Mouse (Mus musculus) monocyte, adult 2 months (primary cell): ENCODE results near the gene Eif2ak1.

Experiments
- DNase-seq, 2 experiments: peaks; one replicate each; pipeline ENCODE4 v3.0.0; 2022; ENCODE audit warnings: low spot score in 2 of 2, low read depth in 1 of 2

Eif2ak1 gene

DNA sequence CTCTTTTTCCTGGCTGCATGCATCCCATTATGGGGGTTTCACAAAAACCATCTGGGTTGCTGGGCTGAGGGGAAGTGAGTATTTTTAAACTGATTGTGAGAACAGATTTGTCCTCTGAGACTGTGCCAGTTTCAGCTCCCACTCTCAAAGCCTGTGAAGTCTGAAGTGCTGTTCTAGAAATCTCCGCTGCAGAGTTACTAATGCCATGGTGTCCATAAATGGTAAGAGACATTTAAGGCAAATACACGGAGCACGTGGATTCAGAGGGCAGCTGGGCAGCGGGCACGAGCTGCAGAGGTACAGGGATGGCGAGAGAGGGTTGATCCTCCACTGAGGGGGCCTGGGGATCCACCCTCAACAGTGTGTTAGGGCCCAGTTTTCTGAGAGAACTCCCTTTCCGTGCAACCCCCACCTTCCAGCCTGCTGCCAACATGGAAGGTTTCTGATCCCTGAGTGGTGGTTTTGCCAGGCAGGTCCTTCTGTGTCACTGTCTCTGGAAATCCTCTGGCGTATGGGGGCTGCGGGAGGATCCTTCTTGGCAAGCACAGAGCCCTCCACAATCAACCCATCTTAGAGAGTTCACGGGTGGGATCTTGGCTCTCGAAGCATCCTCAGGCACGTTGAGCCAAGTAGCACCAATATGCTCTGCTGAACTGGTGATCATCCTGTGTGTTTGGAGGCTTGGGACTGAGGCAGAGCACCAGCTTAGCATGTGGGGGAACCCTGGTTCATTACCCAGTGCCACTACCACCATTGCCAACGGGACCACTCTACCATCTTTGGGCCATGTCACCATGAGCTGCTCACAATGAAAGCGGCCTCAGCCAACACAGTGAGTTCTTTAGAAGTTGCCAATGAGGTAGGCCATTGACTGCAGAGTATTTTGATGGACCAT, 125.9 kb downstream of the Eif2ak1 start:
- DNase-seq: no peak

DNA sequence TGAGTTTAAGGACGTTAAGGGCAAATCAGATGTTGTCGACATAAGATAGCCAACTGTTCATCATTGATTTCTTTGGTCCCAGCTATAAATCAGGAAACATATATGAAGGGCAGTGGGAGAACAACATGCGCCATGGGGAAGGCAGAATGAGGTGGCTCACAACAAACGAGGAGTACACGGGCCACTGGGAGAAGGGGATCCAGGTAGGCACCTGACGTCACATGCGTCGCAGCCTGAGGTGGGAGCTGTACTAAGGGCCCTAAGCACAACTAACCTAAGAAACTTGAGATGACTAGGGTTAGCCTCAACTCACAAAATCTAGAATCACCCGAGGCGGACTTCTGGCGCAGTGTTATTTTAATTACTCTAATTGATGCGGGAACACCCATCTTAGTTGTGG, 130.8 kb downstream of the Eif2ak1 start:
- DNase-seq: no peak

DNA sequence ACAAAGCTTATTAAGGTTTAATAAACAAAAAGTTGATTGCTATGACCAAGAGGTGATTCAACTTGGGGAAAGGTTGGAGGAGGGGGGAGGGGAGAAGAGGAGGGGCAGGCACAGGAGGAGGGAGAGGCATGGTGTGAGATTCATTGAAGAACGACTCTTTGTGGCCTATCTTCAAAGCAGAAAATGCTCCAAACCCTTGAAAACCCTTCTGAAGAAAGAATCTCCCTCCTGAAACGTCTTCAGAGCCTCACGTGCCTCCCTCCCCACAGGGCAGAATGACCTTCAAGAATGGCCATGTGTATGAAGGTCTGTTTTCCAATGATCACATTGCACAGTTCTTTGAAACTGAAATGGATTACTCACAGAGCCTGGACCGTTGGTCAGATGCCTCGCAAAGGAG, 132.4 kb downstream of the Eif2ak1 start:
- DNase-seq: no peak
